Mouse (Mus musculus): Measurements from ENCODE around the gene Cadm1.
A peak's percentile ranks its signal among the peaks of the same experiment; 100 is the strongest.

Gene Cadm1

DNA sequence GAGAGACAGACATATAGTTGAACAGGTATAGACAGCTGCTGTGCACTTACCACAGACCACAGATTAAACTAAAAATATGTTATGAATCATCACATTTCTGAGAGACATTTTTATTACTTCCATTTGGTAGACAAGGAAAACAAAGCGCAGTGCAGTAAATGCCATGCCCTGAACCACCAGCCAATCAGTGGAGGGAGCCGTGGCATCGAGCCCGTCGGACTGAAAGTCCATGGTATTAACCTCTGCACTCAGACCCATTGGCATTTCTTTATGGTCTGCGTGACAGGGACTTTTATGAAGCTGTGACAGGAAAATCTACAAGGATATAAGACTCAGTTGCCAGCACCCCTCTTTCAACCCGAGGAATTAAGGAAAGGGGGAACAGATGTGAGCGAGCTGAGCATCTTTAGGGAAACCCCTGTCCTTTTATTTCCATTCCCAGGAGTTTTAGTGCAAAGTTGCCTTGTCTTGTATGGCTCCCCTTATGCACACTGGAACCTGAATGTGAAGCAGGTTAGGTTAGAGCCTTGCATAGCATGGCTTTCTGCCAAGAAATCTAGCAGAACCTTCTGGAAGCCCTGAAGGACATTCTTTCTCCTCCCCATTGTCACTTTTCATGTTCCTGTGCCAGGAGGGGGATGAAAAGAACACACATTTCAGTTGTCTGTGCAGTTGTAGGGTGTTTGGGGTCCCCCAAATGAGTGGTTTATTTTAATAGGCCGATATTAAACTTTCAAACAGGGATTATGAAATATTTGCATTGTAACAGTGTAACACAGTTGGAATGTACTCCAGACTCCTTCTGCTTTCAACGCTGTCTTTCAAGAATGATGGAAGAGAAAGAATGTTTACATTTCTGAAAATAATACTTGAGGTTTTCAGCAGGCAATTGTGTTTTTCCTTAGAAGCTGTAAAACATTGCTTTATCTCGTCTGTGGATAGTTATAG is 145.1 kb downstream of the Cadm1 start:
- DNase-seq, result peak; percentile 47

GRCm38 (mm10) chr9:47686881-47687280 is 156.9 kb downstream of the Cadm1 start:
- no peak for DNase-seq

DNA sequence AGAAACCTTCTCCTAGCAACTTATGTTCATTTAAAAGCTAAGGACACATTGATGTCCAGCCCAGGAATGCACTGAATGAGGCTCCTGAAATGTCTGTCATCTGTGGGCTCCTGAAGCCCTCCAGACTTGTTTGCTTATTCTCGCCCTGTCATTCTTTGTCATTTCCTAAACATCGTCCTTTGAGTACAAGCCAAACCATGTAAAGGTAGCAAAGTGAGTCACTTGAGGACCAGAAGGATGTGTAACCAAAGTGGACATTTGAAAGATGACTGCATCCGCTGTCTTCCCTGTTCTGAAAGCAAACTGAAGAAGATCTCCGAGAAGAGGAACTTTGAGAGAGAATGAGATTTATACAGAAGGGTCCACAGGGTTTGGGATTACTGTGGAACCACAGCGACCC is 157.6 kb downstream of the Cadm1 start:
- DNase-seq, result no peak

DNA sequence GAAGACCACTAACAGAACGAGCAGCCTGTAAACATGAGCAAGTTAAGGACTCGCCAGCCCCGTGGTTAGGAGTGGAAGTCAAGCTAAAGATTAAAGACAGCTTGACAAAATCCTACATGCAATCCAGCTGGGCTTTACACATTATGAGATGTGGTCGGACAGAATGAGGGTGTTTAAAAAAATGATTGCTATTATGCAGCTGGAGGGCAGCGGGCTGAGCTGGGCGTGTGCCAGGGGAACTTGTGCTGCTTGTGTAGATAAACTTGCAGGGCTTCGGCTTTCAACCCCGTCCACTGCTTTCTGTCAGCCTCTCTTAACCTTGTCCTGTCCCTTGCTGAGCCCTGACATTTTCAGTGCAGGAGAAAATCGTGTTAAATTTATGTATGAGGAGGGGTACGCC is 158.3 kb downstream of the Cadm1 start:
- DNase-seq, result no peak

GRCm38 (mm10) chr9:47692911-47693310 is 162.9 kb downstream of the Cadm1 start:
- no peak for DNase-seq

DNA sequence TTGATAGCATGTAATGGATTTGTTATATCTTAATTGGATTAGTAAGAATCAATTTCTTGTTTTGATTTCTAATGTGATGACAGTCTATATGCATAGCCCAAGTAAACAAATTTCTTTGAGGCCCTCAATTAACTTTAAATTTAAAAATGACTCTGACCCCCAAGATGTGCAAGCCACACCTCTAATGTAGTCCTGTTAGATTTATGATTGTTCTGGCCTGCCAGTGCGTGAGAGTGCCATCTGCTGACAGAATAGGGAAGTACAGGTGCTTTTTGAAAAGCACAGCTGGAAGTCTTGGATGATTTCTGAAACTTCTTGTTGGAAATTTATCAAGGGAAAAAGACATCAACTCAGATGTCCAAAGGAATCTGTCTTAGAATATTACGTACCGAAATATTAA is 169.1 kb downstream of the Cadm1 start:
- peak; percentile 44 for DNase-seq

DNA sequence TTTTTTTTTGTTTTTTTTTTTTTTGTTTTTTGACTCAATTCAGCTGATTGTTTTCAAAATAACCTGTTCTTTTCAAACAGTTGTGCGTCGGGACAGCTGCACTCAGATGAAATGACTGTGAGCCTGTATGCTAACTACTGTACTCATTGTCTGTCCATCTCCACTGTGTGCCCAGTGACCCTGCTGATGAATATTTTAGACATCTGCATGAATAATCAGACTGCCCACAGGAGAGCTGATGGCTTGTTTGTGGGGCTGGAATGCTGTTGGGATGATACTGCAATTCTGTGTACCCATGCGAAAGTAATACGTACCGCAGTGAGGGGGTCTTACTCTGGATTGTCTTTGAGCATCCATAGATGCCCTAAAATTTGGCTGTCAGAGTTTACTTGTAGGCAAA is 170.0 kb downstream of the Cadm1 start:
- no peak for DNase-seq

- no peak for DNase-seq
Observed at GRCm38 (mm10) chr9:47703026-47703876, 173.3 kb downstream of the Cadm1 start.

DNA sequence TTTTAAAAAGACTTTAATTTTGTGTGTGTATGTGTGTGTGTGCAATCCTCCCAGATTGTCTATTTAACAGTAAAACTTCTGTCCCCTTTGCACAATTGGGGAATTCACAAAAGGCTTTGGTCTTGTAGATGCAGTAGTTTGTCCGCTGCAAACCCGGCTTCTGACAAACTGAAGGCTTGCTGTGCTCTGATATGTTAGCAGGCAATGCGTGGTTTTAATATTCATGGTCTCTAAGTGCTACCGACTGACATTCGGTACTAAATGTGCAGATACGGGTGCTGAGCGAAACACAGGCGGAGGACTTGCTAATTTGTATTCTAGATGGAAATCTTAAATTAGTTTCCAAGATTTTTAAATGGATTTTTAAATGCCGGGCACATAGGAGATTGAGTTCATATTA is 176.4 kb downstream of the Cadm1 start:
- DNase-seq, result no peak

DNA sequence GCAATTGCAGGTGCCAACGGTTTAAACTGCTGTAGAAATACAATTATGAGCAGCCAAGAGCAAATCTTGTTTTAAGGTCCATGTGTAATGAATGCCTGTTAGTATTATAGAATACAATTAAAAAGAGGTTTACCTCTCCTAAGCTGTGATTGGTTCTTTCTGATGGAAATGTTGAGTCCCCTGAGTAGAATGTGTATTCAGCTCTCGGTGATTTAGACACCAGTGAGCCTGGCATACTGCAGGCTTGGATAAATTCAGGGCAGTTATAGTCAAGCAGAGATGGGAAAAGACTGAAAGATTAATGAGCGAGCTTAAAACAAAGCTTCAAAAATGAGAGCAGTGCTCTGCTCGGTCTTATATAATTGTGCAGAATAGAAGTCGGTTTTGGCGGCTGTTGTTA is 177.4 kb downstream of the Cadm1 start:
- DNase-seq, result no peak

DNA sequence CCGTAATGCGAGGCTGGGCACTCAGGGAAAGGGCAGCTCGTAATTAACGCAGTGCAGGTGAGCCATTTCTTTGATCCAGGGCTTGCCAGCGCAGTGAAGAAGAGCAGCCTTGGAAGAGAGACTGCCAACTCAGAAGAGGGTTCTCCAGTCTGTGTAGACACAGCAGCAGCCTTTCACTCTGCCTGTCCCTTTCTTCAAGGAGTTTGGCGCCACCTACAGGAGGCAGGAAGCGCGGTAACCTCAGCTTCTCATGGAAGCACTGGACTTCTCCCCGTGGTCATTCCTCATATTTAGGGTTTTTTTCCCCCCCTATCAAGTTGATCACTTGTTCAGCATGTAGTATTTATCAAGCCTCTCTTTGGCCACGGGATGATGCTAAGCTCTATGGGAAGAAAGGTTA is 178.3 kb downstream of the Cadm1 start:
- DNase-seq, result peak; percentile 75

- no peak for DNase-seq
Observed at GRCm38 (mm10) chr9:47710946-47711345, 181.0 kb downstream of the Cadm1 start.

DNA sequence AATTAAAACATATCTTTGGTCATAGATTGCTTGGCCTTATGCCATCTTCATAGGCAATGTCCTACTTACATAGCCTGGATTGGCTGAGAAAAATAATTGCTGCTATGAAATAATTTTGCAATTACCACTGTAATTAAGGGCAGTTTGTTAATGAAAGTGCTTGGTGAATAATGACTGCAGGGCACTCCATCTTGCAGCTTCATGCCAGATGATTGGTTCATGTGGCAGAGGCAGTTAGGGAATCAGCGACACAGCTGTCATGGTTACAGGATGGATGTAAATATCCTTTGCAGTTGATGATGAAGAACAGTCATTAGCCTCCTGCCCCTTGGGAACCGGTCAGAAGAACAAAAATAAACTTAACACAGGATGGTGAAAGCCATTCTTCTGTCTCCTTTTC is 184.6 kb downstream of the Cadm1 start:
- no peak for DNase-seq

GRCm38 (mm10) chr9:47715415-47715814 is 185.4 kb downstream of the Cadm1 start:
- DNase-seq, result no peak

GRCm38 (mm10) chr9:47716883-47717282 is 186.9 kb downstream of the Cadm1 start:
- DNase-seq, result no peak

- no peak for DNase-seq
Observed at GRCm38 (mm10) chr9:47727611-47728010, 197.6 kb downstream of the Cadm1 start.

DNA sequence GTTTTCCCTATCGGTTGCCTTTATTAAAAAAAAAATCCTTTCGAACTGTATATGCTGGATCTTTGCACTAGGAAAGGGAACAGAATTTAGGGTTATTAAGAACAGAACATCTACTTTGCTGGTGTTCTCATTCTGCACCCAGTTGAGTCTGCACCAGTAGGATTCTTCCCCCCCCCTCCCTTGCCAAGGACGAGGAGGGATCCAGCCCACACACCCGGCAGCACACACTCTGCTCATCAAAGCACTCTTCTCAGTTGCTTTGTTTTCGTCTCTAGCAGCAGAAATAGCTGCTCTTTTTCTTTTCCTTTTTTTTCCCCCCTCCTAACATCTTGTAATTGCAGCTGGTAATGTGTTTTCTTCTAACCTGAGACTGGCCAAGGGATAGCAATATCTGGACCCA is 198.9 kb downstream of the Cadm1 start:
- DNase-seq, result no peak

DNA sequence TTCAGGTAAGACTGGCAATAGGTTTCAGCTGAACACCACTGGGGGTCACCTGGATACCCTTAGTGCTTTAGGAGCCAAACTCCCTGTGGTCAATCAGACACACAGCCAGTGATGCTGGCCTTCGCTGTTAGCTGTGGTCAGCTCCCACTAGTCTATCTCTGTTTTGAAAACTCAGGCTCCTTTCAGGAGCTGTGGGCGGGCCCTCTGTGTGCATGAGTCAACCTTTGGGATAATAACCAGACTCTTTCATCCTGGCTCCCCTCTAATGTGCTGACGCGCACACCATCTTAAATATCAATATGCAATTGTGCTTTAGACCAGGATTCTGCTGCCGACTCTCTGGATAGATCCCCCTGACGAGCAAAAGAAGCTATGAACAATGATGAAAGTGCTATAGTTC is 200.3 kb downstream of the Cadm1 start:
- no peak for DNase-seq

GRCm38 (mm10) chr9:47733780-47734451 is 203.9 kb downstream of the Cadm1 start:
- no peak for DNase-seq

DNA sequence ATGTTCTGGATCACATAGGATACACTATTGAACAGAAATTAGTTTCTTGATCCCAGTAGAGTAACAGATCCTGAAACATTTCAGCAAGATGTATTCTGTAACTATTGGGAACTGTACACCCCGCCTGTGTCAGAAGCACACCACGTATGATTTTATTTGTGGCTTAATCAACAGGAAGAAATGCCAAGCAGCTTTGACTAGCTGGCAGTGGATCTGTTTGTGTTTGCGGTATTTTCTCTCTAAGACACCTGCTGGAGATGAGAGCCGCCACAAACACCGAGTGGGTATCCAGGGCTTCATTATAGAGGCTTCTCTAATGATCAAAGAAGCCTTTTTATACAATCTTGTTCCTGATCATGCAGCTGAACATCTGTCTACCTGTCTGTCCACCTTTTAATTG is 204.9 kb downstream of the Cadm1 start:
- no peak for DNase-seq

- no peak for DNase-seq
Observed at GRCm38 (mm10) chr9:47738799-47739198, 208.8 kb downstream of the Cadm1 start.

- no peak for DNase-seq
Observed at GRCm38 (mm10) chr9:47739276-47739675, 209.3 kb downstream of the Cadm1 start.

- peak; percentile 88 for DNase-seq
Observed at GRCm38 (mm10) chr9:47741751-47742150, 211.8 kb downstream of the Cadm1 start.

Data from cerebellum, adult 9-11 months (tissue).